Mouse (Mus musculus) neural tube, embryonic 13.5 days (tissue): ENCODE data around the gene Nepro. TPM values are rescaled to one million over a fixed set of nuclear protein-coding genes. Genes with fewer than 3 reads are reported as not detected.

Source experiments
- ATAC-seq: fragments of 200-750 bp; cut with Nextera tagmentation; 2 replicates; pipeline ENCODE4 v1.8.0; 2017; ENCODE audit warnings: low read depth, mild to moderate bottlenecking, moderate TSS enrichment, moderate library complexity
- H3K27ac ChIP-seq: fragments of 300-500 bp; sonication (generic); replicated peaks from 2 replicates; pipeline ENCODE4 v1.5.1; 2015; ENCODE audit warnings: moderate library complexity, mild to moderate bottlenecking, inconsistent platforms
- H3K27me3 ChIP-seq: fragments of 300-500 bp; sonication (generic); 2 replicates; pipeline ENCODE4 v1.6.1; 2015; ENCODE audit warnings: mild to moderate bottlenecking, inconsistent platforms
- H3K36me3 ChIP-seq: fragments of 300-500 bp; sonication (generic); 2 replicates; pipeline ENCODE4 v1.6.1; 2015; ENCODE audit warnings: mild to moderate bottlenecking, inconsistent platforms
- H3K4me1 ChIP-seq: fragments of 300-500 bp; sonication (generic); replicated peaks from 2 replicates; pipeline ENCODE4 v1.6.1; 2015; ENCODE audit warnings: inconsistent platforms
- H3K4me2 ChIP-seq: fragments of 300-500 bp; sonication (generic); 2 replicates; pipeline ENCODE4 v1.6.1; 2015; ENCODE audit warnings: inconsistent platforms, mild to moderate bottlenecking, moderate library complexity
- H3K4me3 ChIP-seq: fragments of 300-500 bp; sonication (generic); 2 replicates; pipeline ENCODE4 v1.5.1; 2015; ENCODE audit warnings: mild to moderate bottlenecking, inconsistent platforms
- H3K9ac ChIP-seq: fragments of 300-500 bp; sonication (generic); 2 replicates; pipeline ENCODE4 v1.6.1; 2015; ENCODE audit warnings: moderate library complexity, mild to moderate bottlenecking, inconsistent platforms
- H3K9me3 ChIP-seq: fragments of 300-500 bp; sonication (generic); 2 replicates; pipeline ENCODE4 v1.6.1; 2016; ENCODE audit warnings: inconsistent platforms
- WGBS: fragments of 180-500 bp; shearing (Covaris S2); methylation state at CpG from one replicate; pipeline ENCODE4 v1.1.7; 2015; 5-methylcytosine and 5-hydroxymethylcytosine counted together
- polyA plus RNA-seq: library from polyadenylated mRNA; unstranded; fragments of >200 nt; fragmentation: Nextera tagmentation; extraction: Ambion mirVana; gene quantifications from 2 replicates; pipeline ENCODE4 v1.2.1, GENCODE M21; 2015

Gene Nepro
- polyA plus RNA-seq, 1 experiment from 2014 or later = 4.2 TPM

DNA sequence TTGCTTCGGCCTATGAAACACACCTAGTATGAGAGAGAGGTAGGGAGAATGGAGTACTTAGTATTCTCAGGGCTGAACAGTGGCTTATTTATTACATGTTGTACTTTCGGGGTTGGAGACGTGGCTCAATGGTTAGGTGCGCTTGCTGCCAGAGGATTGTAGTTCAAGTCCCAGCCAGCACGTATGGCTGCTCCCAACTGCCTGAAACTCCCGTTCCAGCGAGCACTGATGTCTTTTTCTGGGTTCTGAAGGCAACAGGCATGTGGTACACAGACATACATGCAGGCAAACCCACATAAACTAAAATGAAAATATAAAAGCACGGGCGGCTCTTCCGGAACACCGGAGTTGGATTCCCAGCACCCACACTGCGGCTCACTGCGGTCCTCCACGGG lies 21.4 kb downstream of the Nepro start:
- 9% methylated on average over 14 of the region's 14 CpGs for WGBS
- Histone ChIP-seq H3K4me3 (peak overlapping the region; percentile 66), H3K9me3 (no peaks in the 10 kb centered on the region)

DNA sequence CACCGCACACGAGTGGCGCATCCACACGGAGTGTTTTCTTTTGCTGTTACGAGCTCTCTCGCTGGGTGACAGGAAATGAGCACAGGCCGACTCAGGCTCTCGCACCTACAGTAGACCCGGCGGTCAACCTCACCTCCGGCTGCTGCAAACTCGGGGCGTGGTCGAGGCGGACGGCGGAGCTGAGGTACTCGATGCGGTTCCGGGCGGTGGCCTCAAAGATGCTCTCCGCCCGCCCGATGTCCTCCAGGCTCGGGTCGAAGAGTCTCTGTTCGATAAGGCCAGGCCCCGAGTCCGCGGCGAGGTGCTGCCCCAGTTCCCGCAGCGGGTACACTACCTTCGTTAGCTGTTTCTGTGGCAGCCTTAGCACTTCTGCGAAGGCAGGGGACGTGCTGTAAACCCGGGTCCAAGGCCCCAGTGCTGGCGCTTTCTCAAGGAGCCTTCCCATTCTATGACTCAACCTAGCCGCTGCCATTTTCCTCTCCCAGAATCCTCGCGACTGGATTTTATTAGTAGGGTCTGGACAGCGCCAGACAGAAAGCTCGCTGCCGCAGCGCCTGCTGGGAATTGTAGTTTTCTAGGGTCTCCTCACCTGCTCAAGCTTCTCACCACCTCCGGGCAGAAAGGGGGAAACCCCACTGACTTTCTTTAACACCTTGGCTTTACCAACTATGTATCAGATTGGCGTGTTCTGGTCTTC lies 21.9 kb downstream of the Nepro start, which contains the start of gene Gtpbp8:
Gtpbp8 (minus strand) TSS at position 498 of the 697 bp plus-strand sequence.
- WGBS = under 1% methylated on average over 47 of the region's 47 CpGs
- Histone ChIP-seq H3K9ac (peak within 1 kb of the TSS; percentile 83), H3K36me3 (peaks cover 11% of the 10 kb centered on the region), H3K9me3 (no peaks in the 10 kb centered on the region), H3K27me3 (no peaks in the 10 kb centered on the region), H3K4me3 (peak within 1 kb of the TSS; percentile 66), H3K27ac (peak within 1 kb of the TSS; percentile 93), H3K4me1 (peaks cover 22% of the 10 kb centered on the region), H3K4me2 (peak within 1 kb of the TSS; percentile 85)
- ATAC-seq = peak; percentile 97

More for the DNA sequence above, 21.4 kb downstream of the Nepro start:
- peak overlapping the region; percentile 83 for H3K9ac ChIP-seq
- H3K27me3 ChIP-seq = no peaks in the 10 kb centered on the region
- H3K4me2 ChIP-seq = peak overlapping the region; percentile 85
- peak overlapping the region; percentile 93 for H3K27ac ChIP-seq
- ATAC-seq = peak; percentile 23
- peaks cover 11% of the 10 kb centered on the region for H3K36me3 ChIP-seq
- H3K4me1 ChIP-seq = peaks cover 22% of the 10 kb centered on the region

DNA sequence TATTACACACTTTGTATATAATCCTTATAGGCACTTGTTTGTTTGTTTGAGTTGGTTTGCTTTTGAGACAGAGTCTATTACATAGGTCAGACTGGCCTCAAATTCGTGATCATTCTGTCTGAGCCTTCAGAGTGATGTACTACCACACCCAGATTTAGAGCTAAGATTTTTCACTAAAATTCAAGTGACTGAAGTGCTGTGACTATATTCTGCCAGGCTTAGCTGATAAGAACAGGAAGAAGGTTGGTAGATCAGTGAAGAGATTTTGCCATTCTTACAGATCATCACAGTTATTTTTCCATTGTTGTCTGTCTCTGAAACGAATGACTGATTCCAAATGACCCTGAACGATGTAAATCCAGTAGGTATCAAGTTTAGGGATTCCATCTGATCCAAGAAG lies 23.9 kb downstream of the Nepro start:
- Histone ChIP-seq H3K36me3 (no peaks in the 10 kb centered on the region), H3K27ac (no peak overlapping the region), H3K4me3 (no peak overlapping the region), H3K9ac (no peak overlapping the region), H3K4me2 (no peak overlapping the region), H3K27me3 (no peaks in the 10 kb centered on the region), H3K9me3 (no peaks in the 10 kb centered on the region), H3K4me1 (peaks cover 22% of the 10 kb centered on the region)
- 69% methylated on average over 3 of the region's 3 CpGs for WGBS
- ATAC-seq = no peak

DNA sequence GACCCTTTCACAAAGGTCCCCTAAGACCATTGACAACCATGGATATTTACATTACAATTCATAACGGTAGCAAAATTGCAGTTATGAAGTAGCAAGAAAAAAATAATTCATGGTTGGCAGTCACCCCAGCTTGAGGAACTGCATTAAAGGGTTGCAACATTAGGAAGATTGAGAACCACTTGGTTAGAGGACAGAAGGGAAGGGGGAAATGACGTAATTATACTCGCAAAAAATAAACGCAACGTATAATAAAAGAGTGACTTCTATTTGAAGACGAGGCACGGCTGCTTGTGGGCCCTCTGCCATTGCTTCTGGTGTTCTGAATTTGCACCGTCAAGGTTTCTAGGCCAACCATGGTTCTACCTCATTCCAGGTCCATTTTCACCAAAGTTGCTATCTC lies 33.6 kb downstream of the Nepro start:
- H3K9ac ChIP-seq = no peak overlapping the region
- H3K4me1 ChIP-seq = no peaks in the 10 kb centered on the region
- H3K36me3 ChIP-seq = no peaks in the 10 kb centered on the region
- no peak overlapping the region for H3K4me3 ChIP-seq
- WGBS = 88% methylated on average over 8 of the region's 8 CpGs
- H3K4me2 ChIP-seq = no peak overlapping the region
- H3K27ac ChIP-seq = no peak overlapping the region
- H3K27me3 ChIP-seq = no peaks in the 10 kb centered on the region
- no peaks in the 10 kb centered on the region for H3K9me3 ChIP-seq
- ATAC-seq = no peak

DNA sequence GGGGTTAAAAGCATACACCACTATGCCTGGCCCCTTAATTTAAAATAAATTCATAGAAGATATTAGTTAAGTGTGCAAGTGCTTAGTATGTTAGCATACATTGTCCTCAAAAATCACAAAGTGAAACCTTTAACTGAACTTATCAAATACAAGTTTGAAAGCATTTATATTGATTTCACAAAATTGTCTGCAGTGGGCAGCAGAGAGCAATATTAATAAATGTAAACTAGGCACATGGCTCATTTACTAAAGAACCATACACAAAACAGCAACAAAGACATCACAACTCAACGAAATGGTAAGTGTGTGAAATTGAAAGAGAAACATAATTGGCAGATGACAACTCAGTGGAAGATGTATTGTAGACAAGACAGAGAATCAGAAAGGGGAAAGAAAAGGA lies 37.7 kb downstream of the Nepro start:
- no peaks in the 10 kb centered on the region for H3K36me3 ChIP-seq
- ATAC-seq = no peak
- no peaks in the 10 kb centered on the region for H3K9me3 ChIP-seq
- WGBS = 89% methylated on average over 1 of the region's 1 CpGs
- H3K27ac ChIP-seq = no peak overlapping the region
- H3K27me3 ChIP-seq = no peaks in the 10 kb centered on the region
- no peak overlapping the region for H3K4me2 ChIP-seq
- no peak overlapping the region for H3K9ac ChIP-seq
- H3K4me3 ChIP-seq = no peak overlapping the region
- H3K4me1 ChIP-seq = no peaks in the 10 kb centered on the region

DNA sequence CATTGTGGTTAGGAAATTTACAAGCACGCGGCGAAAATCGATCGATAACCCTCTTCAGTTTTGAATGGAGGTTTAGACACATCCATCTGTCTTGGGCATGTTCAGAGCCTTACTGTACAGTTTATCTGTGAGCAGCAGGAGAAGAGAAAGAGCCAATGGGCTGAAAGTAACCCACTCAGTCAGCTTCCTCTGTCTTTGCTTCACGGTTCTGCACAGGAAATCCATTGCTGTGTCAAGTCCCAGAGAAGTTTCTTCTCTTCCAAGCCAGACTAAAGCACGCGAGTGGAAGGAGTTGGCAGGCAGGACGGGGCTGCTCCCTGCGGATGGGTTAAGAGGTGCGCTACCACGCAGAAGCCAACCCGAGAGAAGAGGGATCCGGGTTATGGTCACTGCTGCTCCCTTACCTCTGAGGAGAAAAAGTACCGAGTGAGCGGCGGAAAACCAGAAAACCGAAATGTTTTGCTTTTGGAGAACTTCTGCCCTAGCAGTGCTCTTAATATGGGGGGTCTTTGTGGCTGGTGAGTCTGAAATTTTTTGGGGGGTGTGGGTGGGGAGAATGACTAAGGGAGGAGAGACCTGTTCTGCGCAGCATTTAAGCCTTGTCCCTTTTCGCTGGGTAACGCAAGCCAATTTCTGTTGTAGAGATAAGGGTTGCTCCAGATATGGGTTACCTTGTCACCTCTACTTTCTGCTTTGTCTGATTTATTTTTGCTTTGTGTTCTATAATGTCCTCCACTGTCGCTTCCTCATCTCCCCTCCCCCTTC lies 41.6 kb downstream of the Nepro start, which contains the start of gene Cd200r1:
Cd200r1 (plus strand) TSS at position 182 of the 765 bp plus-strand sequence.
- H3K27ac ChIP-seq = no peak within 1 kb of the TSS
- no peaks in the 10 kb centered on the region for H3K36me3 ChIP-seq
- ATAC-seq = no peak
- H3K4me2 ChIP-seq = no peak within 1 kb of the TSS
- 84% methylated on average over 22 of the region's 22 CpGs for WGBS
- no peaks in the 10 kb centered on the region for H3K4me1 ChIP-seq
- H3K9ac ChIP-seq = no peak within 1 kb of the TSS
- no peak within 1 kb of the TSS for H3K4me3 ChIP-seq
- no peaks in the 10 kb centered on the region for H3K27me3 ChIP-seq
- H3K9me3 ChIP-seq = no peaks in the 10 kb centered on the region

DNA sequence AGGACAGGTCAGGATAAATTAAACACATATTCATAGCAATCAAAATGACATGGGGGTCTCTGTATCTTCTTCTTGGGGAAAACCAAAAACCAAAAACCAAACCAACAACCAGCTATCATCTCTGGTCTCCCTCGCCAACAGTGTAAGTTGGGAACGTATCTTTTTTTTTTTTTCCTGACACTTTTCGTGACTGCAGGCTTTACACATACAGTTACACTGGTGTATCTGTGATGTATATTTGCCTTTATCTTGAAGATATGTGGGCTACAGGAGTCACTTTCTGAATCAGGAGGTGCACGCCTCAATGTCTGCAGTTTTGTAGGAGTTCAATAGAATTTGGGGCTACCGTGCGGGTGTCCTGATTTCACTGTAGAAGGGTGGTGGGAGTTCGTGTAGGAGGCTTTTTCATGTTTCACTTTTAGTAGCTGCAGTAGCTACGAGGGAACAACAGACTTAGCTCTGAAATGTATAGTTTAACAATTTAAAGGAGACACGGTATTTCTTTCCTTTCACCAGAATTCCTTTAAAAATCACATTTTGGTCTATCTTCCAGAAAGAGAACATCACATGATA lies 42.3 kb downstream of the Nepro start:
- Histone ChIP-seq H3K4me1 (no peaks in the 10 kb centered on the region), H3K9ac (no peak overlapping the region), H3K27ac (no peak overlapping the region), H3K36me3 (no peaks in the 10 kb centered on the region), H3K9me3 (no peaks in the 10 kb centered on the region), H3K4me2 (no peak overlapping the region), H3K27me3 (no peaks in the 10 kb centered on the region), H3K4me3 (no peak overlapping the region)
- no peak for ATAC-seq
- WGBS = 91% methylated on average over 9 of the region's 9 CpGs

DNA sequence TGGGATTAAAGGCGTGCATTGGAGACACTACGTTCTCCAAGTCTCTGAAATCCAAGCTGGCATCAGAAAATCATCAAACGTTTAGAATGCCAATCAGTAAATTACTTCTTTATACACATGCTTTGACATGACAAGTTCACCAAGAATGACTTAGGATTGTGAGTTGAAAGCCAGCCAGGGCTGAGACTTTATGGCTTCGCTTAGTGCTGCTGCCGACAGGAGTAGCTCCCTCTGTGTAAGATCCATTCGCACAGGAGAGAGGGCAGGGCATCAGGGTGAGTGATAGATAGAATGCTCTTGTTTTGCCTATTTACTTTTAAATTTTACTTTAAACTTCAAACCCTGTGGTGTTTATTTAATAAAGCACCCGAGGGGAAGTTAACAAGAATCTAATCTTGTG lies 43.4 kb downstream of the Nepro start:
- Histone ChIP-seq H3K36me3 (no peaks in the 10 kb centered on the region), H3K4me3 (no peak overlapping the region), H3K9me3 (no peaks in the 10 kb centered on the region), H3K27ac (no peak overlapping the region), H3K27me3 (no peaks in the 10 kb centered on the region), H3K4me2 (no peak overlapping the region), H3K9ac (no peak overlapping the region), H3K4me1 (no peaks in the 10 kb centered on the region)
- no peak for ATAC-seq
- WGBS = 91% methylated on average over 7 of the region's 7 CpGs

DNA sequence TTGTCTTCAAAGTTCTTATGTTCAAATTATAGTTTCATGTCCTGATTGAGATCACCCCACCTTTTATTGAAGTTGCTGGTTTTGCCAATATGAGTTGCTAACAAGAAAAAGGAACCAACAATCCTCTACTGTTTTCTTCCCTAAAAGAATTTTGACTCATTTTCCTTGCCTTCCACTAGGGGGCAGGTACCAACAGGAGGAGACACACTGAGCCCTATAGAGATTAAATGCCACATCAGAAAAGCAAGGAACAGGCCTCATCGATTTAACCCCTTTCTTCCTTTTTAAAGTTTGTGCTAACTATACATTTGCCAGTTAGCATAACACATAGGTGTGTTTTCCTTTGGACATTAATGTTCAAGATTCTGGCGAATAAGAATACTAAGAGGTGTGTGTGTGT lies 43.9 kb downstream of the Nepro start:
- H3K4me3 ChIP-seq = no peak overlapping the region
- H3K4me1 ChIP-seq = no peaks in the 10 kb centered on the region
- H3K27me3 ChIP-seq = no peaks in the 10 kb centered on the region
- no peak overlapping the region for H3K27ac ChIP-seq
- no peaks in the 10 kb centered on the region for H3K36me3 ChIP-seq
- H3K4me2 ChIP-seq = no peak overlapping the region
- no peaks in the 10 kb centered on the region for H3K9me3 ChIP-seq
- peak; percentile 63 for ATAC-seq
- 61% methylated on average over 2 of the region's 2 CpGs for WGBS
- no peak overlapping the region for H3K9ac ChIP-seq

DNA sequence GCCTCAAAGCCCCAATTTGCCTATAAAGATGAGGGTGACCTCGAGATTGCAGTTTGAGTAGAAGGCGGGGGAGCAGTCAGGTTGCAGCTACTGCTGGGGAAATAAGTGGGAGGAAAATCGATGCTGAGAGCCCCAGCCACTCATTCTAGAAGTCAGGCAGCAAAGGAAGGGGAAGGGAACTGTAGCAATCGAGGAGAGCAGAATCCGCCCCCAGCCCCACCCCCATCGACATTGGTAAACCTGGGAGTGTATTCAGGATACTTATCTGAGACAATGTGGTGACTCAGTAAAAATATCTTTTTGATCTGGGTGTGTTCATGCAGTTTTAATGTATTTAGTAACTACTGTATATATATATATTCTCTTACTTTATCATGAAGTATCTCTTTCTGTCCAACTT lies 48.5 kb downstream of the Nepro start:
- Histone ChIP-seq H3K27ac (no peak overlapping the region), H3K4me1 (no peaks in the 10 kb centered on the region), H3K9ac (no peak overlapping the region), H3K9me3 (no peaks in the 10 kb centered on the region), H3K27me3 (no peaks in the 10 kb centered on the region), H3K4me3 (no peak overlapping the region), H3K36me3 (no peaks in the 10 kb centered on the region), H3K4me2 (no peak overlapping the region)
- 81% methylated on average over 6 of the region's 6 CpGs for WGBS
- ATAC-seq = no peak

DNA sequence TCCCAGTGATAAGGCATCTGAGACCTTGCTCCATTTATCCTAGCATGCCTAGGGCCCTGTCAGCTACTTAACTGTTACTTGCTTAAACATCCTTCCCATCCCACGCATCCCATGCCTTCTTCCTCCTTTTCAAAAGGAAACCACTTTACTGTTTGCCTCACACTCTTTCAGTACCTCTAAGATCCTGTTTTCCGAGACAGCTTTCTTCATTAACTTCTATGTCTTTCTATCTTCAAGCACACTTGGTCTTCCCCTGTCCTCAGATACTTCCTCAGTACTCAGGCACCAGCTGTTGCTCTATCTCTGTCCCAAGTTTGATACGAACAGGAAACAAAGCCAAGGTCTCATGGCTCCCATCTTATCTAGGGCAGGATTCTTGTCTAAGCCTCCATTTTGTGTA lies 49.6 kb downstream of the Nepro start:
- H3K9me3 ChIP-seq = no peaks in the 10 kb centered on the region
- no peaks in the 10 kb centered on the region for H3K4me1 ChIP-seq
- no peak overlapping the region for H3K4me2 ChIP-seq
- H3K36me3 ChIP-seq = no peaks in the 10 kb centered on the region
- WGBS = 89% methylated on average over 3 of the region's 3 CpGs
- no peak overlapping the region for H3K27ac ChIP-seq
- ATAC-seq = no peak
- H3K27me3 ChIP-seq = no peaks in the 10 kb centered on the region
- H3K4me3 ChIP-seq = no peak overlapping the region
- H3K9ac ChIP-seq = no peak overlapping the region

DNA sequence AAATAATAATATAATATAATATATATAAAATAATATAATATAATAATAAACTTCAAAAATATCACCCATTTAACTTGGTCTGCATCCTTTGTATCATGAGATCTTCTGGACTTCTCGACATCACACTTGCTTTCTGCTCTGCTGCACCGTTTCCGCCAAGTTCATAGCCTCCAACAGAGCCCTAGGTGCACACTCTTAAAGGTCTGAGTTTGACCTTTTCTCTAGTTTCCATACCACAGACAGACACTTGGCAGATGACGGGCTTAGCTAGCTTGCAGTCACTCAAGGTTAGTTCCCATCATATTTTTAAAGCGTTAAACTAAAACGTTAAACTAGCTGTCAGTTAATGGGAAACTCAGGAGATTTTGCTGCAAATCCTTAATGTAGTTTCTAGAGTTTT lies 50.1 kb downstream of the Nepro start:
- ATAC-seq = no peak
- no peaks in the 10 kb centered on the region for H3K36me3 ChIP-seq
- 89% methylated on average over 6 of the region's 6 CpGs for WGBS

More for the DNA sequence above, 50.1 kb downstream of the Nepro start:
- H3K4me2 ChIP-seq = no peak overlapping the region
- H3K27me3 ChIP-seq = no peaks in the 10 kb centered on the region
- no peak overlapping the region for H3K9ac ChIP-seq
- H3K9me3 ChIP-seq = no peaks in the 10 kb centered on the region
- H3K27ac ChIP-seq = no peak overlapping the region
- no peaks in the 10 kb centered on the region for H3K4me1 ChIP-seq
- no peak overlapping the region for H3K4me3 ChIP-seq
